Mouse (Mus musculus): ENCODE results near the gene Cald1.

Gene Cald1

GRCm38 (mm10) chr6:34606407-34606806 lies 8.1 kb downstream of the Cald1 start:
- ChIA-PET POLR2A (interaction anchor here in 2 of 4 experiments (0.6 to 0.8 kb wide), 4 partner anchors 52 to 622 kb away, joined by 3 to 7 read pairs (median 6); no protein-coding TSS in a partner anchor), CTCF (no interaction called here)

GRCm38 (mm10) chr6:34608603-34609002 lies 10.3 kb downstream of the Cald1 start:
- ChIA-PET POLR2A (interaction anchor here in 3 of 4 experiments (0.7 to 1.4 kb wide), 3 partner anchors 105 to 152 kb away, joined by 3 to 9 read pairs (median 3); partner anchors contain the start of gene Bpgm (in 1 of the 3)), CTCF (interaction anchor here in 1 of 4 experiments (0.6 kb wide), 1 partner anchor 1908 kb away, joined by 3 read pairs; no protein-coding TSS in a partner anchor)

GRCm38 (mm10) chr6:34609892-34610829 lies 11.9 kb downstream of the Cald1 start:
- ChIA-PET POLR2A (interaction anchor here in 3 of 4 experiments (0.8 to 2.8 kb wide), 5 partner anchors 8 to 300 kb away, joined by 3 to 7 read pairs (median 3); partner anchors contain the start of genes Cald1 (in 2 of the 3) and Wdr91 (in 1 of the 3)), CTCF (no interaction called here)

- ChIA-PET POLR2A (interaction anchor here in 1 of 4 experiments (1.2 kb wide), 1 partner anchor 11 kb away, joined by 4 read pairs; no protein-coding TSS in a partner anchor), CTCF (no interaction called here)
Measured at GRCm38 (mm10) chr6:34613122-34613521, 14.8 kb downstream of the Cald1 start.

GRCm38 (mm10) chr6:34615419-34615818 lies 17.1 kb downstream of the Cald1 start:
- POLR2A ChIA-PET: no interaction called here
- CTCF ChIA-PET: interaction anchor here in 1 of 4 experiments (0.6 kb wide), 1 partner anchor 118 kb away, joined by 18 read pairs; no protein-coding TSS in a partner anchor

GRCm38 (mm10) chr6:34619494-34619893 lies 21.2 kb downstream of the Cald1 start:
- CTCF ChIA-PET: no interaction called here
- POLR2A ChIA-PET: no interaction called here

GRCm38 (mm10) chr6:34620242-34620641 lies 21.9 kb downstream of the Cald1 start:
- POLR2A ChIA-PET: no interaction called here
- CTCF ChIA-PET: no interaction called here

- POLR2A ChIA-PET: interaction anchor here in 1 of 4 experiments (0.5 kb wide), 1 partner anchor 22 kb away, joined by 7 read pairs; no protein-coding TSS in a partner anchor
- CTCF ChIA-PET: interaction anchor here in 1 of 4 experiments (0.7 kb wide), 1 partner anchor 1448 kb away, joined by 5 read pairs; no protein-coding TSS in a partner anchor
Measured at GRCm38 (mm10) chr6:34622865-34623264, 24.6 kb downstream of the Cald1 start.

GRCm38 (mm10) chr6:34623290-34623689 lies 25.0 kb downstream of the Cald1 start:
- ChIA-PET POLR2A (interaction anchor here in 2 of 4 experiments (0.5 to 0.8 kb wide), 2 partner anchors 12 to 22 kb away, joined by 3 to 7 read pairs; no protein-coding TSS in a partner anchor), CTCF (no interaction called here)

- ChIA-PET POLR2A (no interaction called here), CTCF (no interaction called here)
Measured at GRCm38 (mm10) chr6:34624536-34624935, 26.2 kb downstream of the Cald1 start.

GRCm38 (mm10) chr6:34626586-34627245 lies 28.4 kb downstream of the Cald1 start:
- CTCF ChIA-PET: no interaction called here
- POLR2A ChIA-PET: no interaction called here

- ChIA-PET POLR2A (interaction anchor here in 1 of 4 experiments (0.6 kb wide), 1 partner anchor 127 kb away, joined by 3 read pairs; no protein-coding TSS in a partner anchor), CTCF (interaction anchor here in 1 of 4 experiments (0.6 kb wide), 1 partner anchor 301 kb away, joined by 3 read pairs; no protein-coding TSS in a partner anchor)
Measured at GRCm38 (mm10) chr6:34628131-34628530, 29.8 kb downstream of the Cald1 start.

- CTCF ChIA-PET: no interaction called here
Measured at GRCm38 (mm10) chr6:34633776-34634175, 35.5 kb downstream of the Cald1 start.

GRCm38 (mm10) chr6:34637588-34638438 lies 39.5 kb downstream of the Cald1 start:
- CTCF ChIA-PET: no interaction called here
- POLR2A ChIA-PET: no interaction called here

More at GRCm38 (mm10) chr6:34633776-34634175, 35.5 kb downstream of the Cald1 start:
- POLR2A ChIA-PET: no interaction called here

- ChIA-PET POLR2A (no interaction called here), CTCF (interaction anchor here in 1 of 4 experiments (0.5 kb wide), 1 partner anchor 37 kb away, joined by 3 read pairs; no protein-coding TSS in a partner anchor)
Measured at GRCm38 (mm10) chr6:34638667-34639066, 40.4 kb downstream of the Cald1 start.

GRCm38 (mm10) chr6:34640226-34640625 lies 41.9 kb downstream of the Cald1 start:
- ChIA-PET CTCF (no interaction called here), POLR2A (interaction anchor here in 1 of 4 experiments (1.4 kb wide), 1 partner anchor 87 kb away, joined by 3 read pairs; no protein-coding TSS in a partner anchor)

- ChIA-PET CTCF (interaction anchor here in 1 of 4 experiments (0.7 kb wide), 1 partner anchor 92 kb away, joined by 3 read pairs; no protein-coding TSS in a partner anchor), POLR2A (interaction anchor here in 1 of 4 experiments (1.4 kb wide), 1 partner anchor 86 kb away, joined by 3 read pairs; no protein-coding TSS in a partner anchor)
Measured at GRCm38 (mm10) chr6:34641081-34641480, 42.8 kb downstream of the Cald1 start.

- POLR2A ChIA-PET: no interaction called here
Measured at GRCm38 (mm10) chr6:34642075-34642547, 43.8 kb downstream of the Cald1 start.

More at GRCm38 (mm10) chr6:34642075-34642547, 43.8 kb downstream of the Cald1 start:
- CTCF ChIA-PET: no interaction called here

Measured in embryonic stem cell, embryonic (primary cell).